Mouse (Mus musculus): ENCODE measurements around the gene Cfap126. TPM values are rescaled to one million over a fixed set of nuclear protein-coding genes. Genes with fewer than 3 reads are reported as not detected.
A peak's percentile ranks its signal among the peaks of the same experiment; 100 is the strongest.
"Not testable (repeated sequence)": the region's sequence is repeated elsewhere in the genome, so short reads cannot be mapped to it uniquely, and the experiment has no call there.

Gene Cfap126
- total and polyA plus RNA-seq, 3 experiments: 0.69 to 3.5 TPM; not detected in 1

DNA sequence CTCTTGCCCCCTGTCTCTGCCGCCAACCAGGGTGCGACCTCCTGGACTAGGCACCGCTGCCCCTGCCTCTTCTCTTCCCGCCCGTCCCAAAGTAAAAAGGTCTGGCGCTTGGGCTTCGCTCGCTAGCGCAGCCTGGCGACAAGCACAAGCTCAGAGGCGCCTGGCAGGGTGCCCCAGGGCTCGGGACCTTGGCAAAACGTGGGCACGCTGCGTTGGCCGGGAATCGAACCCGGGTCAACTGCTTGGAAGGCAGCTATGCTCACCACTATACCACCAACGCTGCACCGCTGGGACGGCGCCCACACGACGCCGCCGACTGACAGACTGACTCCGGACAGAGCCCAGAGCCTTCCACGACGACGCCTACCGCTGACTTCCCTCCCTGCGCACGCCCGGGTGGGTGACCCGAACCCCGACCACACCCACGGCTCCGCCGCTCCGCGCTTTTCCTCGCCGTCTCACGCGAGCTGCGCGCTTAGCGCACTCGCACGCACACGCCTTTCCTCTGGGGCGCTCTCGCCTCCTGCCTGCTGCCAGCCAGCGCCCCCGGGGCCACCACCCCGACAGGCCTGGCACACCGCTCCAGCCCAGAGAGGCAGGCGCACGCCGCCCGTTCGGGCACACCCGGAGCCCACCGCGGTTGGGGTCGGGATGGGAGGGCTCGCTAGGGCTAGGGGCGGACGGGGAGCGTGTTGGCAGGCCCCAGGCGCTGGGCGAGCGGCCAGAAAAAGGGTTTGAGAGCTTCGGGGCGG is 49.1 kb upstream of the Cfap126 start, which contains the start of gene Fcgr3:
TSS of gene Fcgr3 (minus strand) at position 445 of the 752 bp plus-strand sequence.
- TF ChIP-seq CTCF (IDR thresholded peaks at IDR 0.05 in 2 of 3, conservative IDR thresholded peaks at IDR 0.05 in 1 of 3; ENCODE audit: control insufficient read depth in 1 of 3, insufficient read depth in 1 of 3, low read depth in 2 of 3, low read length in 3 of 3, poor library complexity in 1 of 3, severe bottlenecking in 1 of 3) (peak in 2 of 3 experiments; percentile 37 to 59; a peak in 4 of 6 replicates), SMC3 (IDR thresholded peaks at IDR 0.05; ENCODE audit: low read depth, low read length) (peak; percentile 33)
- peak; percentile 90 for DNase-seq (ENCODE audit: low read depth, low spot score)
- H3K27me3 ChIP-seq (ENCODE audit: control insufficient read depth in 1 of 2, insufficient read depth in 2 of 2, low read length in 2 of 2); H3K9me3 ChIP-seq (replicated peaks; ENCODE audit: insufficient read depth, low read length); H3K79me2 ChIP-seq (ENCODE audit: control insufficient read depth, insufficient read depth, low read length, poor library complexity); H3K4me1 ChIP-seq (ENCODE audit: control insufficient read depth in 1 of 2, insufficient read depth in 2 of 2, low read length in 2 of 2); H3K36me3 ChIP-seq (ENCODE audit: control insufficient read depth in 1 of 2, insufficient read depth in 2 of 2, low read length in 2 of 2): not testable (repeated sequence)
- H3K27ac ChIP-seq (ENCODE audit: control insufficient read depth, low read depth, low read length): peak within 1 kb of the TSS; percentile 25; the same call in 1 of the 2 replicates
- peak within 1 kb of the TSS; percentile 47 for H3K9ac ChIP-seq (ENCODE audit: control insufficient read depth, low read depth, low read length, poor library complexity, severe bottlenecking)
- peak within 1 kb of the TSS; percentile 13 to 45 for H3K4me3 ChIP-seq (ENCODE audit: control insufficient read depth in 1 of 2, insufficient read depth in 1 of 2, low read depth in 2 of 2, low read length in 2 of 2)

DNA sequence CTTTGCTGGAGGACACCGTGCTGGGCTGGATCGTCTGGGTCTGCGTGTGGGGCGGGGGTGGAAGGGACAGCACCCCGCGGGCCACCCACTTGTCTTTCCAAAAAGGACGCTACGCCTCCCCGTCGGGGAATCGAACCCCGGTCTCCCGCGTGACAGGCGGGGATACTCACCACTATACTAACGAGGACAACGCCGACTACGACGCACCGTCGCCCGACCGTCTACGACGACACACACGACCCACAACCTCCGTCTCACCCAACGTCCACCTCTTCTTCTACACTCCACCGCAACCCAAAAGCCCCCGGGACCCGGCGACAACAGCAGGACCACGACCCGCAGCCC is 48.5 kb upstream of the Cfap126 start:
- H3K79me2 ChIP-seq (ENCODE audit: control insufficient read depth, insufficient read depth, low read length, poor library complexity); H3K9ac ChIP-seq (ENCODE audit: control insufficient read depth, low read depth, low read length, poor library complexity, severe bottlenecking); H3K36me3 ChIP-seq (ENCODE audit: control insufficient read depth in 1 of 2, insufficient read depth in 2 of 2, low read length in 2 of 2); DNase-seq (ENCODE audit: low read depth, low spot score); H3K4me1 ChIP-seq (ENCODE audit: control insufficient read depth in 1 of 2, insufficient read depth in 2 of 2, low read length in 2 of 2); H3K4me3 ChIP-seq (ENCODE audit: control insufficient read depth in 1 of 2, insufficient read depth in 1 of 2, low read depth in 2 of 2, low read length in 2 of 2); H3K27me3 ChIP-seq (ENCODE audit: control insufficient read depth in 1 of 2, insufficient read depth in 2 of 2, low read length in 2 of 2); H3K27ac ChIP-seq (ENCODE audit: control insufficient read depth, low read depth, low read length); H3K9me3 ChIP-seq (replicated peaks; ENCODE audit: insufficient read depth, low read length): not testable (repeated sequence)

DNA sequence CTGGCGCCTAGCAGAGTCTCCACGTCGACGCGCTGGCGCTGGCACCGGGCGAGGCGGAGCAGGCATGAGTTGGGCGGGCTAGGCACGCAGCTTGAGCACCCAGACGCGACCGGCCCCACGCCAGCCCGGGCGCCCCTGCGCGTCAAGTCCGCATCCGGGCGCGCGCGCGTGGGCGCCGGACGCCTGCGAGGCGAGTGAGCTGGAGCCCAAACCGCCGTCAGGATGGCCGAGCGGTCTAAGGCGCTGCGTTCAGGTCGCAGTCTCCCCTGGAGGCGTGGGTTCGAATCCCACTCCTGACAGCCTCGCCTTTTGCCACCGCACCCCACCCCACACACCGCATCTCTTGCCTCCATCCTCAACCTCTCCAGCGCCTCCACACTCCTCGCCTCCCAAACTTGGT is 48.0 kb upstream of the Cfap126 start:
- not testable (repeated sequence) for H3K9me3 ChIP-seq (replicated peaks; ENCODE audit: insufficient read depth, low read length); DNase-seq (ENCODE audit: low read depth, low spot score); H3K27me3 ChIP-seq (ENCODE audit: control insufficient read depth in 1 of 2, insufficient read depth in 2 of 2, low read length in 2 of 2)

DNA sequence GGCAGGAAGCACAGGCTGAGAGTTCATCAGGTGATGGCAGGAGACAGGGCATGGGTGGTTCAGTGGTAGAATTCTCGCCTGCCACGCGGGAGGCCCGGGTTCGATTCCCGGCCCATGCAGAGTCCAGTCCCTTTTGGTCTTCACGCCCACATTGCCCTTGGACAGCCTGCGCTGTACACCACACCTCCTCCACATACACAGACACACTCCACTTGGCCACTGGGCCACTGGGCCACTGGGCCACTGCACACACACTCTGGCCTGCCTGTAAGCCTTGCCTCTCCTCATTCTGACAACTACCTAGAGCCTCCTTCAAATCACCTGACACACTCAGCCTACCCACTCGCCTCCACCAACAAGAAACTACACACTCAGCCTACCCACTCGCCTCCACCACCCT is 47.1 kb upstream of the Cfap126 start:
- DNase-seq (ENCODE audit: low read depth, low spot score); H3K36me3 ChIP-seq (ENCODE audit: control insufficient read depth in 1 of 2, insufficient read depth in 2 of 2, low read length in 2 of 2); H3K4me1 ChIP-seq (ENCODE audit: control insufficient read depth in 1 of 2, insufficient read depth in 2 of 2, low read length in 2 of 2); H3K27me3 ChIP-seq (ENCODE audit: control insufficient read depth in 1 of 2, insufficient read depth in 2 of 2, low read length in 2 of 2); H3K9me3 ChIP-seq (replicated peaks; ENCODE audit: insufficient read depth, low read length); H3K27ac ChIP-seq (ENCODE audit: control insufficient read depth, low read depth, low read length); H3K4me3 ChIP-seq (ENCODE audit: control insufficient read depth in 1 of 2, insufficient read depth in 1 of 2, low read depth in 2 of 2, low read length in 2 of 2); H3K79me2 ChIP-seq (ENCODE audit: control insufficient read depth, insufficient read depth, low read length, poor library complexity); H3K9ac ChIP-seq (ENCODE audit: control insufficient read depth, low read depth, low read length, poor library complexity, severe bottlenecking): not testable (repeated sequence)

More for the DNA sequence above, 48.0 kb upstream of the Cfap126 start:
- H3K4me3 ChIP-seq (ENCODE audit: control insufficient read depth in 1 of 2, insufficient read depth in 1 of 2, low read depth in 2 of 2, low read length in 2 of 2); H3K36me3 ChIP-seq (ENCODE audit: control insufficient read depth in 1 of 2, insufficient read depth in 2 of 2, low read length in 2 of 2); H3K4me1 ChIP-seq (ENCODE audit: control insufficient read depth in 1 of 2, insufficient read depth in 2 of 2, low read length in 2 of 2); H3K79me2 ChIP-seq (ENCODE audit: control insufficient read depth, insufficient read depth, low read length, poor library complexity); H3K27ac ChIP-seq (ENCODE audit: control insufficient read depth, low read depth, low read length): not testable (repeated sequence)
- 0 out of 2 replicates have a peak overlapping the region, but pooled peaks have one; percentile 14 for H3K9ac ChIP-seq (ENCODE audit: control insufficient read depth, low read depth, low read length, poor library complexity, severe bottlenecking)

- not testable (repeated sequence) for H3K4me1 ChIP-seq (ENCODE audit: control insufficient read depth in 1 of 2, insufficient read depth in 2 of 2, low read length in 2 of 2); H3K79me2 ChIP-seq (ENCODE audit: control insufficient read depth, insufficient read depth, low read length, poor library complexity)
Measured at GRCm38 (mm10) chr1:171067928-171068327, 45.8 kb upstream of the Cfap126 start.

DNA sequence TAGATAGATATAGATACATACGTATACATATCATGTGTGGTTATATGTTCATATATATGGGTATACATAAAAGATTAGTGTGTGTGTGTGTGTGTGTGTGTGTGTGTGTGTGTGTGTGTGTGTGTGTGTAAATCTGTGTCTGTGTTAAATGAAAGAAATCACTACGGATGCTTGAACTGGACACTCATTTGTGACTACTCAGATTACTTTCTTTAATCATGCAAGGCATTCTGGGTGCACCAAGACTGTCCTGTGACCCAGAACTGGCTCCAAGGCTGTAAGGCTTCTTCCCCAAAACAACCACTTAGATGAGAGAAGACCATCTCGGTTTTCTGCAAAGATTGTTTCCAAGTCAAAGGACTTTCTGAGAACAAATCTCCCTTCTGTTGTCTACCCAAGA is 44.2 kb upstream of the Cfap126 start:
- not testable (repeated sequence) for H3K4me1 ChIP-seq (ENCODE audit: control insufficient read depth in 1 of 2, insufficient read depth in 2 of 2, low read length in 2 of 2); H3K9me3 ChIP-seq (replicated peaks; ENCODE audit: insufficient read depth, low read length); H3K36me3 ChIP-seq (ENCODE audit: control insufficient read depth in 1 of 2, insufficient read depth in 2 of 2, low read length in 2 of 2); H3K27me3 ChIP-seq (ENCODE audit: control insufficient read depth in 1 of 2, insufficient read depth in 2 of 2, low read length in 2 of 2); H3K9ac ChIP-seq (ENCODE audit: control insufficient read depth, low read depth, low read length, poor library complexity, severe bottlenecking); H3K27ac ChIP-seq (ENCODE audit: control insufficient read depth, low read depth, low read length); H3K79me2 ChIP-seq (ENCODE audit: control insufficient read depth, insufficient read depth, low read length, poor library complexity); H3K4me3 ChIP-seq (ENCODE audit: control insufficient read depth in 1 of 2, insufficient read depth in 1 of 2, low read depth in 2 of 2, low read length in 2 of 2)
- DNase-seq (ENCODE audit: low read depth, low spot score): peak; percentile 33

More at GRCm38 (mm10) chr1:171067928-171068327, 45.8 kb upstream of the Cfap126 start:
- H3K36me3 ChIP-seq (ENCODE audit: control insufficient read depth in 1 of 2, insufficient read depth in 2 of 2, low read length in 2 of 2); H3K27me3 ChIP-seq (ENCODE audit: control insufficient read depth in 1 of 2, insufficient read depth in 2 of 2, low read length in 2 of 2); H3K9ac ChIP-seq (ENCODE audit: control insufficient read depth, low read depth, low read length, poor library complexity, severe bottlenecking); H3K27ac ChIP-seq (ENCODE audit: control insufficient read depth, low read depth, low read length); H3K9me3 ChIP-seq (replicated peaks; ENCODE audit: insufficient read depth, low read length); H3K4me3 ChIP-seq (ENCODE audit: control insufficient read depth in 1 of 2, insufficient read depth in 1 of 2, low read depth in 2 of 2, low read length in 2 of 2): not testable (repeated sequence)
- peak; percentile 20 for DNase-seq (ENCODE audit: low read depth, low spot score)

- H3K4me3 ChIP-seq (ENCODE audit: control insufficient read depth in 1 of 2, insufficient read depth in 1 of 2, low read depth in 2 of 2, low read length in 2 of 2); H3K4me1 ChIP-seq (ENCODE audit: control insufficient read depth in 1 of 2, insufficient read depth in 2 of 2, low read length in 2 of 2); H3K9ac ChIP-seq (ENCODE audit: control insufficient read depth, low read depth, low read length, poor library complexity, severe bottlenecking); H3K27me3 ChIP-seq (ENCODE audit: control insufficient read depth in 1 of 2, insufficient read depth in 2 of 2, low read length in 2 of 2); H3K79me2 ChIP-seq (ENCODE audit: control insufficient read depth, insufficient read depth, low read length, poor library complexity); H3K27ac ChIP-seq (ENCODE audit: control insufficient read depth, low read depth, low read length); H3K36me3 ChIP-seq (ENCODE audit: control insufficient read depth in 1 of 2, insufficient read depth in 2 of 2, low read length in 2 of 2); H3K9me3 ChIP-seq (replicated peaks; ENCODE audit: insufficient read depth, low read length); DNase-seq (ENCODE audit: low read depth, low spot score): not testable (repeated sequence)
Measured at GRCm38 (mm10) chr1:171070879-171071278, 42.8 kb upstream of the Cfap126 start.

Data from MEL (cell line).